Mouse (Mus musculus): ENCODE data around the gene Alg11.

The Alg11 gene

DNA sequence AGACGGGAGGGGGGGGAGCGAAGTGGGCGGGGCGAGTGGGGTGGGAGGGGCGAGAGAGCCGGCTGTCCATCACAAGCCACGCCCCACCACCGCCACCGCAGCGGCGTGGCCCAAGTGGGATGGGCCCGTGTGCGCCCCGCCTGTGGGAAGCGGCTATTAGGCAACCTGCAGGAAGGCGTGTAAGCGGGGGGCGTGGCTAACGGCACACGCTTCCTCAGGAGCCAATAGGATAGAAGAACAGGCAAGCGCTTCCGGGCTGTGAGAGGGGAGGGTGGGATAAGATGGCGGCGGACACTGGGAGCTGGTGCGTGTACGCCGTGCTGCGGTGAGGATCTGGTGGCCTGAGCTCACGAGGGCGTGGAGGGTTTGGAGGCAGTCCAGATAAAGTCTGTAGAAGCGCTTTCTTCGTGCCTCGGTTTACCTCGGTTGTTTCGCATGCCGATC lies at the start of gene Alg11:
Gene Alg11 (plus strand): TSS at position 276 of the 444 bp plus-strand sequence.
- peak; percentile 94 for DNase-seq (ENCODE audit: low read depth, low spot score)

GRCm38 (mm10) chr8:22013034-22013707 lies 47.4 kb upstream of the Alg11 start:
- DNase-seq (ENCODE audit: low read depth, low spot score) = no peak

- DNase-seq (ENCODE audit: low read depth, low spot score) = no peak
Measured at GRCm38 (mm10) chr8:22017731-22018130, 42.8 kb upstream of the Alg11 start.

DNA sequence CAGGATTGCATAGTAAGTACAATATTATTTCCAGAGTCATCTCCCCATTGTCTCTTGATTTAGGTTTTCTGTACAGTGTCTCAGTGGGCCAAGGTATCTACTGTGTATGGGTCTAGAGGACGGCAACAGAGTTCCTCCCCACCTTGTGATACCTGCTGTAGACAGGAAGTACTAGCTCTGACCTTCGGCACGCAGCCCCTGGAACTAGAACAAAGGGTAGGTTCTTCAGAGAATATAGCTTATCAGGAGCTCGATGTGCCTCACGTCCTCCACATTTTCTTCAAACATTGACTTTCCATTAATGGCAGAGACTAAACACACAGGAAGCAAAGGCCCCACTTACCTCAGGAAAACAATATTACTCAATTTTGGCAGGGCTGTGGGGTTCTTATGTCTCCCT lies 41.0 kb upstream of the Alg11 start:
- DNase-seq (ENCODE audit: low read depth, low spot score) = no peak

GRCm38 (mm10) chr8:22022244-22022643 lies 38.3 kb upstream of the Alg11 start:
- DNase-seq (ENCODE audit: low read depth, low spot score) = no peak

DNA sequence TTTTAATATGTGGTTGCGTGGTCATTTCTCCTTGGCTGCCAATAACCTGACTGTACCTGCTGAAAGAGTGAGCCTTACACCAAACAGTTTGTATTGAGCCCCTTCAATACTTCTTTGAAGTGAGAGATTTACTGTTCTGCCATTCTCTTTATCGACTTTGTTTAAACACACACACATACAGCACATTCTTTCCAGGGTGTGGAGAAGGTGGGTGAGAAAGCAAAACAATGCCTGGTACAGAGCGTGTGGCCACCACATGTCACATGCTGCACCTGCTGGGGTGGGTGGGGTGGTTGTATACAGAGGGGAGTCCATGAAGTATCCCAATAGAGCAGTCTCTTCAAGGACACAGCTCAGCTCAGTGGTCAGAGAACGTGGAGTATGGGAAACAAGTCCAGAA lies 35.3 kb upstream of the Alg11 start:
- DNase-seq (ENCODE audit: low read depth, low spot score) = no peak

DNA sequence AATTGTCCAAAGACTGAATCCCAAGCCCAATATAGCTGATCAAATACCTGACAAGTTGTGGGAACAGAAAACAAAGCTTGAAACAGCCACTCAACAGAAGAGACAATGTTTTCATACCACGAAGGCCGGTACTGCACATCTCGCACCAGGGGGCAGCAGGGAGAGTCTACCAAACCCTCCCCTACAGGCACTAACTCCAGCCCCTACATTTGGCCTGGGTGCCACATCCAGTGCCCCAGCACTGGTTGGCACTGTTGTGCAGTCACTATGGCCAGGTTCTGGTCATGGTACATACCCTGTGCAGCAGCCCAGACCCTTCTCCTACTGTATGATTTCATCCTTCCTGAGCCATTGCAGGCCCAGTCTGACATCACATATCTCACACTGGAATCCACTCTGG lies 31.5 kb upstream of the Alg11 start:
- DNase-seq (ENCODE audit: low read depth, low spot score) = no peak

GRCm38 (mm10) chr8:22030990-22031389 lies 29.5 kb upstream of the Alg11 start:
- no peak for DNase-seq (ENCODE audit: low read depth, low spot score)

DNA sequence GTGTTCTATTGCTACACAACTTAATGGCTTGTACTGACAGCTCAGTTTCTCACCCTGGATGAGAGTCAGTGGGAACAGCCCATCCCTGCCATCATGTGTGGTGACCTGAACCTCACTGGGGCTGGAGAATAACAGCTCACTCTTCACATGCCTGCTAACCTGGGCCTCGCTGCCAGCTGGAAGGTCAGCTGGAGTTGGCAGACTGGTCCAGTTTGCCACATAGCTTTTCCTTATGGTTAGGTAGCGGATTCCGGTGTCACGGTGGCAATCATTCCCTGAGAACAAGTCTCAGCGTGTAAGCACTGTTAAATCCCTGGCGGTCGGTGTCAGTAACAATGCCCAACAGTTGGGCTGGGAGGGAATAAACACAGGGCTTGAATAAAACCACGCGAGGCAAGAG lies 24.4 kb upstream of the Alg11 start:
- no peak for DNase-seq (ENCODE audit: low read depth, low spot score)

- no peak for DNase-seq (ENCODE audit: low read depth, low spot score)
Measured at GRCm38 (mm10) chr8:22037022-22037421, 23.5 kb upstream of the Alg11 start.

DNA sequence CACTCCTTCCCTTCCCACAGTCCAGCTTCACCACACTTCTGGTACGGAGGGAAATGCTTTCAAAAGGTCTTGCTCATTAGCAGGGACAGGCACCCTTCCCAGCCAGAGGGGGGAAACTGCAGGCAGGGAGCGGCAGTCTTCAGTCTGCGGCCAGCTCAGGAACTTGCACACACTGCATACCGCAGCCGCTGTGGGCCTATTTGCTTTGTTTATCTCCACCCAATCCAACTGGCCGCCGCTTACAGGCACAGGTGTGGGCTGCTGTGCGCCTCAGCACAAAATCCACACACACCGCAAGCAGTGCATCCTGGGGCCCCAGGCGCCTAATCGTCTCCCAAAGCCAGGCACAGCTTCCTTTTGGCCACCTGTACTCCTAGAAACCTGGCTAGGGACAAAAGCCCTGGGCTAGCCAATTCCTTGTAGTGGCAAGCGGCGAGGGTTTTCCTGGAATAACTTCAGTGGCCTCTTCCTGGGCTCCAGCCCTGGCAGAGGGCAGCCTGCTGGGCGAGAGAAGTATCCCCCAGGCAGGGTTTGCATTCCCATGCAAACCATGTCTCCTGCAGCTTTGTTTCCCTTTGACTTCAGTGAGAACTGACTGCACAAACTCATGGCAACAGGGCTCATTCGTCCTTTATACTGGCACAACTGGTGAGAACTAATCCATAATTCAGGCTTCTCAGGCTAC lies 20.9 kb upstream of the Alg11 start:
- DNase-seq (ENCODE audit: low read depth, low spot score) = no peak

GRCm38 (mm10) chr8:22040153-22040509 lies 20.4 kb upstream of the Alg11 start:
- no peak for DNase-seq (ENCODE audit: low read depth, low spot score)

GRCm38 (mm10) chr8:22042515-22042914 lies 18.0 kb upstream of the Alg11 start:
- no peak for DNase-seq (ENCODE audit: low read depth, low spot score)

DNA sequence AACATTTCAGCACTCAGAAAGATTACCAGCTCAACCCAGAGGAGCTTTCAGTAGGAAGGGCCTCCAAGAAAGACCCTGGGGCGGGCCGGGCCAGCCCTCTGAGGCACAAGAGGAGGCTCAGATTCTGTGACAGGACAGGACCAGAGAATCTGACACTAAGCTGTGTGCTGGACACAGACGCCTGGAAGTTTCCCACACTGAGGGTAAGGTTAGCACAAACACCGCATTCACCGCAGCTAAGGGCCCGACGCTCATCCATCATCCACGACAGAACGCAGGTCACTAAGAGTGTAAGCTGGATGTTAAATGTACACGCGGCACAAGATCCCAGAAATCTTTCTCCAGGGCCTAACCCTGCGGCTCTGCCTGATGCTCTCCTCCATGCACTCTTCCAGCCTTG lies 16.8 kb upstream of the Alg11 start:
- DNase-seq (ENCODE audit: low read depth, low spot score) = no peak

GRCm38 (mm10) chr8:22047699-22048464 lies 12.6 kb upstream of the Alg11 start:
- peak; percentile 34 for DNase-seq (ENCODE audit: low read depth, low spot score)

- no peak for DNase-seq (ENCODE audit: low read depth, low spot score)
Measured at GRCm38 (mm10) chr8:22054674-22055491, 5.6 kb upstream of the Alg11 start.

- no peak for DNase-seq (ENCODE audit: low read depth, low spot score)
Measured at GRCm38 (mm10) chr8:22055492-22055877, 5.0 kb upstream of the Alg11 start.

GRCm38 (mm10) chr8:22056850-22057249 lies 3.7 kb upstream of the Alg11 start:
- DNase-seq (ENCODE audit: low read depth, low spot score) = no peak

- no peak for DNase-seq (ENCODE audit: low read depth, low spot score)
Measured at GRCm38 (mm10) chr8:22058368-22058767, 2.2 kb upstream of the Alg11 start.

- DNase-seq (ENCODE audit: low read depth, low spot score) = no peak
Measured at GRCm38 (mm10) chr8:22059153-22059738, 1.3 kb upstream of the Alg11 start.

GRCm38 (mm10) chr8:22059821-22060445 lies 588 bp upstream of the Alg11 start, which contains the start of gene Atp7b:
Gene Atp7b, minus strand, starts transcription at chr8:22060305.
- peak; percentile 23 for DNase-seq (ENCODE audit: low read depth, low spot score)

Data from retina, adult 2 months (tissue).